Mouse (Mus musculus): ENCODE measurements at regions not wholly inside any gene's neighbourhood (a gene's known extent, or its start where the extent isn't known, plus 50 kb on each side); places are given as distances from the start of the nearest gene placed in this dataset.

DNA sequence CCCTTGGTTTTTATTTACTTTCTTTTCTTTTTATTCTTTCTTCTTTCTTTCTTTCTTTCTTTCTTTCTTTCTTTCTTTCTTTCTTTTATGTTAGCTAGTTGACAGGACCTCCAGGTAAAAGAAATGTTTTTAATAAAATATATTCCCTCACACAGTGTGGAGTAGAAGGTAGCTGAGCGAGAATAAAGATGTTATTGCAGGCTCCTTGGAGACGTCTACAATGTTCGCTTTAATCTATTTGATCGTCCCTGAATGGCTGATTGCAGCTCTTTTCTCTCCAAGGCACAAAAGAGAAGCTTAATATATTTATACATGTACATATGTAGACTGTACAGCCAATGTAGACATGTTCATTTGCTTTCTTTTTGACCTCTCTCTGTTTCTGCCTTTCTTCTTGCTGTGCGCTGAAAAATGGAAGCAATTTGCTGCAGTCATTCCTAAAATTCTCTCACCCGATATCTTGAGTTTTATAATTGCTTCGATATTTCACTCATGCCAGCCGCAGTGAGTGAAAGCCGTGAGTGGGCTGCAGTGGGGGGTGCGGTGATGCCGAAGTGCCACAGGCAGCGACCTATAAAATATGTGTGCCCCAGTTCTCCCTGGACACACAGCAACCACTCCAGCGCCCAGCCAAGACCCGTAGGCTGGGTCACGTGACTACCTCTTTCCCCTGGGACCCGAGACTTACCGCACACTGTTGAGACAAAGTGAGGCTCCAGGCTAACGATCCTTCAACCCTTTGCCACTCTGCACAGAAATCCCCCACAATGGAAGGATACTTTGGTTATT is 237.9 kb upstream of the Arglu1 start:
- DNase-seq (ENCODE audit: low read depth, low spot score) = no peak

GRCm38 (mm10) chr8:8921446-8921845 is 231.1 kb upstream of the Arglu1 start:
- DNase-seq (ENCODE audit: low read depth, low spot score) = no peak

- DNase-seq (ENCODE audit: low read depth, low spot score) = no peak
Observed at GRCm38 (mm10) chr8:8919582-8920503, 229.5 kb upstream of the Arglu1 start.

DNA sequence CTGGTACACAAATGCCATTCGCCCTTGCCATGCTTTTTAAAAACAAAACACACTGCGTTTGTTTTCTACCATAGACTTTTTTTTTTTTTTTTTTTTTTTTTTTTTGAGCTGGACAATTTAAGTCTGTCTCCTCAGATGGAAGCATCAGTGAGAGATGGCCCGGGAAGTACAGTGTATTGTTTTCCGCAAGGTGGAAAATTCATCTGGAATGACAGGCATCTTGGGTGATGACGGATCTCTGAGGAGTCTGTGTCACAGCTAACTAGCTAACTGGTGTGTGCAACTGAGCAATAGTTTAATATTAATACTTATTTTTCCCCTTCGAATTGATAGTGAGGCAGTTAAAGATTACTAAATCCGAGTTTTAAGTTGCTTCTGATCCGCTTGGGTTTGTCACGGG is 228.7 kb upstream of the Arglu1 start:
- no peak for DNase-seq (ENCODE audit: low read depth, low spot score)

DNA sequence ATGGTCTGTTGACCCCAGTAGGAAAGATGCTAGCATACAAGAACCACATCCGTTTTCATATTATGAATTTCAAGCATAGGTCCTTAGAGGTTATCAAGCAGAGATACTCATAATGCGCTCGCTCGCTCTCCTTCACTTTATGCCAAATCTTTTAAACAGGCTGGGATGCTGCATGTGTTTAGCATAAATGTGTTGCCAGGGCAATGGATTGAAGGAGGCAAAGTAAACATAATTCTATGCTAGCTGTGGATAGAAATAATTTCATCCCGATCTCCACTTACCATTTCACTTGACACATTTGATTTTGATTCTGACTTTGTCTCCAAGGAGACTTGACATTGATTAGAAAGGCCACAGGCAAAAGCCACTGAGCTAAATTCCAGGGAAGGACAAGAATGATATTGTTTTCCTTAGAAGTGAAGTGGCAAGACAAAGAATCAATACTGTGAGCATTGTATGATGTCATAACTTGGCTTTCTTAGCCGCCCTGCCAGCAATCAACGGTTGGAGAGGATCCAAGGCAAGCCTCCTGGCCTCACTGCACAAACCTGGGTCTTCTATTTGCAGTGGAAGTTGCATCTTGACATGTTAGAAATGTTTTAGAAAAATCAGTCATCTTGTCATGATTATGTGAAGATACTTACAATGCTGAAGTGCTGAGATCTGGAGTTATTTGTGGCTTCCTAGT is 217.3 kb upstream of the Arglu1 start:
- DNase-seq (ENCODE audit: low read depth, low spot score) = no peak

DNA sequence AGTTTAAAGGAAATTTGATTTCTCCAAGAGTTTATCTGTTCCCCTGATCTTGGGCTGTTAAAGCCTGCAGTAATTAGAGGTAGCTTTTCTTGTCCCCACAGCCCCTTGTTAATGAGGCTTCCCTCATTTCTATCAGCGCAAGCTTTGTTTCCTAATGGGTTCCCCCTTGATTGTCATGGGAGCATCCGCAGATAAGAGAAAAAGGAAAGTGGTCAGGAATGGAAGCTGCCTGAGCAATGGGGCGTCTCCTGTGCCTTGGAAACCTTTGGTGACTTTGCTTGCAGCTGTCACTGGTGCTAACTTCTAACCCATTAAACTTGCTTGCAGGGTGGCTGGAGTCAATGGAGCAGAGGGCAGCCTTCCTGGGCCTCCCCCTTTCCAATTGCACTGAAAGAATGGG is 202.7 kb upstream of the Arglu1 start:
- DNase-seq (ENCODE audit: low read depth, low spot score) = no peak

- DNase-seq (ENCODE audit: low read depth, low spot score) = no peak
Observed at GRCm38 (mm10) chr8:8877286-8877685, 187.0 kb upstream of the Arglu1 start.

DNA sequence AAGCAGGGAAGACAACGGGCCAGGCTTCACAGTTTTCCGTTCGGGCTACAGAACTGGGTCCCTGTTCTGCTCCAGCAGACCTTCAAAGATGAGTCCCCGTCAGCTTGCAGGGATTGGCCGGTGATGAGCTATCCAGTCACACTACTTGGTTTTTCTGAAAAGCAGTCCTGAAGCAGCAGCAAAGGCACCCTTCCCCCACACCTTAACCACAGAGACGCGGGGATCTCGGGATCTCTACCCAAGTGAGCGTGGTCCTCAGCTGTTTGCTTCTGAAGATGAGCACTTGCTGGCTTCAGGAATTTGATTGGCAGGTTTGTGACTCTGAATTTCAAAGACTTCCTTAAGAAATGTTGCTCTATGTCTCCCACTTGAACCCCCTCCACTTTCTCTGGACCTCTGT is 186.6 kb upstream of the Arglu1 start:
- DNase-seq (ENCODE audit: low read depth, low spot score) = no peak

- DNase-seq (ENCODE audit: low read depth, low spot score) = no peak
Observed at GRCm38 (mm10) chr8:8876469-8876868, 186.1 kb upstream of the Arglu1 start.

GRCm38 (mm10) chr8:8871938-8872337 is 181.6 kb upstream of the Arglu1 start:
- no peak for DNase-seq (ENCODE audit: low read depth, low spot score)

DNA sequence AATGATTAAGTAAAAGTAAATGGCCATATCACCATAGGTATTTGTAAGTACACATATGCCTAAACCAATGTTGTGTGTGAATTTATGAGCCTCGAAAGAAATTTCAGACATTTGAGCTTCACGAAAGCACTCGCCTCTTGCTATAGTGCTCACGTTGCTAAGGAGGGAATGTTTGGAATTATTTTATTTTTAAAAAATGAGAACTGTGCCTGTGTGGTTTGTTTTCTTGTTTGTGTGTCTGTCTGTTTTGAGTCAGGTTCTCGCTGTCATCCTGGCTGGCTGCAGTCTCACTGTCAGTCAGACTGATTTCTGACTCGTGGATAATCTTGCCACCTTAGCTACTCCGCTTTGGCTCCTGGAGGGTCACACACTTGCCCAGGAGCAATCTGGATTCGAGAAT is 180.7 kb upstream of the Arglu1 start:
- no peak for DNase-seq (ENCODE audit: low read depth, low spot score)

DNA sequence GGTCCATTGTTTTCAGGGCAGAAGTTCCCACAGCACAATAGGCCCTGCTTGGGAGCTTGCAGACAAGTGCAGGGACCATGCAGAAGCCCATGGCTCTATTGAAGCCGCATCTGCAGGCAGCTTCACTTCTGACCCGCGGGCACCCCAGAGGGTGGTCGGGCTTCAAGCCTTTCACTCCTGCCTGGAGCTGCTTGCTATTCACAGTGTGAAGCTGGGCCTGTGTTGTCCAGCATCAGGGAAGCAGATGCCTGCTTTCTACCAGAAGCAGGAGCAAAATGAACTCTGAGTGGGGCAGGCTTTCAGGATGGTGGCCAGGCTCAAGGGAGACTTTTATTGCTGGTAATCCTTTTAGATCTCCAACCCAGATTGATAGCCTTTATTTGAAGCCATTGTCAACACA is 180.2 kb upstream of the Arglu1 start:
- no peak for DNase-seq (ENCODE audit: low read depth, low spot score)

- DNase-seq (ENCODE audit: low read depth, low spot score) = no peak
Observed at GRCm38 (mm10) chr8:8869338-8869737, 179.0 kb upstream of the Arglu1 start.

DNA sequence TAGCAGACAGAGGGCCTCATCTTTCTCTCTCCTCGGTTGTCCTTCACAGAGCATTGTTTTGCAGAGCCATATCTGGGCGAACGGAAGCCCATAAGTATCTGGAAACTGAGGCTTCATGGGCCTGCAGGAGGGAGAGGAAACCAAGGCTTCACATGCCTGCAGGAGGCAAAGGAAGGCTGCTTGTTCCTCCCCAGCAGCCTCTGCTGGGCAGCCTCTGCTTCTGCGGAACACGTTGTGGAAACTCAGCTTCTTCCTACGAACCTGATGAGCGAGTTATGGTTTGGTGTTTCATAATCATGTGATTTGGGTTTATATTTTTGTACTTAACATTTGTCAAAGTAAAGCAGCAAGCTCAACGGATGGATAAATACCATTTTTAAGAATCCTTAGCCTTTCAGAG is 177.6 kb upstream of the Arglu1 start:
- no peak for DNase-seq (ENCODE audit: low read depth, low spot score)

DNA sequence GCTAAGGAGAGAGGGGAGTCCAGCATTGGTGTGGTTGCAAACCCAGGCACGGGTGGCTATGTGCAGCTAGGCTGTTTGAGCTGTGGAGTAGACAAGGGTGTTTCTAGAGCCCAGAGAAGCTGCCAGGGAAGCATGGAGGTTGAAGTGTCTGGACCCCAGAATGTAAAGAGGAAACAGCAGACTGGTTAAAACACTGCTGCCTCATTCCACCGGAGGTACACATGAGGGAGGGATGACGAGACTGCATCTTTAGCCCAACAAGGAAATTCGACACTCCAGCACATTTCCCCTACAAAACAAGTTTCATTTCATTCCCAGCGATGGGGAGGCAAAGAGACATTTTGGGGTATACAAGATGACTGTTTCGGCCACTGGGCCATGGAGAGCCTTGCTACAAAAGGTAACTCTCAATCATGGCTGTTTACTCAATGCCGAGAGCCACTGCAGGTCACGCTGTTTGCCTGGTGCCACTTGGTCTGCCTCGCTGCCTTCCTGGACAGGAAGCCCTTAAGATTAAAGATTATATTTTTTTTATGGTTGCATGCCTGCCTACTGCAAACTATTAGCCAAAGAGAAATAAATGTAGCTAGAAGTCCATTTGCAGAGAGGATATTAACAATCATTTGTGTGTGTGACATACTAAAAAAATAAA is 176.9 kb upstream of the Arglu1 start:
- no peak for DNase-seq (ENCODE audit: low read depth, low spot score)

DNA sequence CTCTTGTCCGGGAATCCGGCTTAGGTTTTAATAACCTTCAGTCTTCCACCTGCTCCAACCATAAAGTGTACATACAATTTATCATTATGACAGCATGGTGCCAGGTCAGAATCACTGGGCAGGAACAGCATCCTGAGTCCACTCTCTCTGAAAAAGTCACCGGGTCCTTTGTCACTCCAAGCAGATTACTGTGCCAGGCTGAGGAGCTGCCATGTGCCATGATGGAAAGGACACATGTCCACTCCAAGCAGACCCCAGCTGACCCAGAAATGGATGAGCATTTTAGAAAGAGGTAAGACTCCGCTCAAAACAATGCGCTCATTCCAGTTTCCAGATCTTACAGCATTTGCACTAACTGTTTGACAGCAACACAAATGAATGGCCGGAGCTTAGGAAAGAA is 172.4 kb upstream of the Arglu1 start:
- no peak for DNase-seq (ENCODE audit: low read depth, low spot score)

GRCm38 (mm10) chr8:8861331-8861940 is 171.1 kb upstream of the Arglu1 start:
- DNase-seq (ENCODE audit: low read depth, low spot score) = no peak

- DNase-seq (ENCODE audit: low read depth, low spot score) = no peak
Observed at GRCm38 (mm10) chr8:8858636-8859035, 168.3 kb upstream of the Arglu1 start.

DNA sequence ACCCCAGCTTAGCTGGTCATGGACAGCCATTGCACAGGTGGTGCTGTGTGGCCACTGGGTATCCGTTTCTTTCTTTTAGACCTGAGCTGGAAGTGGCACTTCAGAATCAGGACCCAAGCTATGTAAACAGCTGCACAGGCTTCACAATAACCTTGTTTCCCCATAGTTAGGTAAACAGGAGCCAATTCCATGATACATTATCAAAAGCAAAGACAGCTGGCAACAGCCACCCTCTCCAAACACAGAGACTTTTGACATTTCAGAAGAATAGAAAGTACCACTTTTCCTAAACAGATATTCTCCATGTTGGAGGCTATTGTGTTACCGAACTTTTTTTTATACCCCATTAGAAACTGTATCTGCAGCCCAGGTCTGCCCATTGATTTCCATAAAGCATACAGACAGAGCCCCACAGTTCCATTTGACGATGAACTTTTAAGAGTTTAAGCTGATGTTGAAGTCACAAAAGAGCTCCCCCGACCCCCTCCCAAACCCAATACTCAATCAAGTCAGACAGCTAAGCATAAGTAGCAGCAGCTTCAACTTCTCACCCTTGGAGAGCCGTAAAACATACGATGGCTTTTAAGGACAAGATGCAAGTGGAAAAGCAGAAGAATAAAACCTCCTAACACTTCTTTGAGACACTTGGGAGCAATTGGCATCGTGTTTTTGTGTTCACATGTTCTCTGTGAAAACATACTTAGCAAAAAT is 162.5 kb upstream of the Arglu1 start:
- no peak for DNase-seq (ENCODE audit: low read depth, low spot score)

- DNase-seq (ENCODE audit: low read depth, low spot score) = no peak
Observed at GRCm38 (mm10) chr8:8851271-8851670, 160.9 kb upstream of the Arglu1 start.

- no peak for DNase-seq (ENCODE audit: low read depth, low spot score)
Observed at GRCm38 (mm10) chr8:8850766-8851165, 160.4 kb upstream of the Arglu1 start.
